Mouse (Mus musculus): ENCODE data around the gene Olfr64.

Gene Olfr64

GRCm38 (mm10) chr7:103894385-103894784 lies at the start of gene Olfr64:
Olfr64 (minus strand) TSS chr7:103894485.
- no peak for DNase-seq (ENCODE audit: low spot score in 2 of 2)

- peak; percentile 3 to 4 for DNase-seq (ENCODE audit: low spot score in 2 of 2)
Measured at GRCm38 (mm10) chr7:103942730-103943129, 48.4 kb upstream of the Olfr64 start.

- no peak for DNase-seq (ENCODE audit: low spot score in 2 of 2)
Measured at GRCm38 (mm10) chr7:103934264-103934663, 40.0 kb upstream of the Olfr64 start, which contains the start of gene Olfr632. Olfr632 (plus strand) TSS chr7:103934347.

GRCm38 (mm10) chr7:103928525-103928924 lies 34.2 kb upstream of the Olfr64 start, which contains the start of gene Olfr631:
Olfr631 (plus strand) TSS chr7:103928825.
- DNase-seq (ENCODE audit: low spot score in 2 of 2) = no peak

- no peak for DNase-seq (ENCODE audit: low spot score in 2 of 2)
Measured at GRCm38 (mm10) chr7:103915338-103915737, 21.1 kb upstream of the Olfr64 start.

- no peak for DNase-seq (ENCODE audit: low spot score in 2 of 2)
Measured at GRCm38 (mm10) chr7:103912969-103913511, 18.8 kb upstream of the Olfr64 start.

GRCm38 (mm10) chr7:103910047-103910446 lies 15.8 kb upstream of the Olfr64 start:
- no peak for DNase-seq (ENCODE audit: low spot score in 2 of 2)

- no peak for DNase-seq (ENCODE audit: low spot score in 2 of 2)
Measured at GRCm38 (mm10) chr7:103903187-103903586, 8.9 kb upstream of the Olfr64 start, which contains the start of gene Olfr65. Olfr65 (plus strand) TSS chr7:103903487.

GRCm38 (mm10) chr7:103886152-103886551 lies 8.1 kb downstream of the Olfr64 start, which contains the start of gene Olfr66:
Olfr66 (minus strand) TSS chr7:103886252.
- no peak for DNase-seq (ENCODE audit: low spot score in 2 of 2)

GRCm38 (mm10) chr7:103877093-103877492 lies 17.2 kb downstream of the Olfr64 start:
- DNase-seq (ENCODE audit: low spot score in 2 of 2) = no peak

- DNase-seq (ENCODE audit: low spot score in 2 of 2) = no peak
Measured at GRCm38 (mm10) chr7:103874451-103874850, 19.8 kb downstream of the Olfr64 start.

- peak; percentile 1 to 7 for DNase-seq (ENCODE audit: low spot score in 2 of 2)
Measured at GRCm38 (mm10) chr7:103873064-103873463, 21.2 kb downstream of the Olfr64 start.

GRCm38 (mm10) chr7:103870667-103871066 lies 23.6 kb downstream of the Olfr64 start:
- DNase-seq (ENCODE audit: low spot score in 2 of 2) = no peak

- DNase-seq (ENCODE audit: low spot score in 2 of 2) = no peak
Measured at GRCm38 (mm10) chr7:103865716-103866115, 28.6 kb downstream of the Olfr64 start.

- DNase-seq (ENCODE audit: low spot score in 2 of 2) = no peak
Measured at GRCm38 (mm10) chr7:103861531-103861930, 32.8 kb downstream of the Olfr64 start.

- DNase-seq (ENCODE audit: low spot score in 2 of 2) = peak in 1 of 2 experiments; percentile 3
Measured at GRCm38 (mm10) chr7:103860855-103861254, 33.4 kb downstream of the Olfr64 start.

- no peak for DNase-seq (ENCODE audit: low spot score in 2 of 2)
Measured at GRCm38 (mm10) chr7:103859076-103859475, 35.2 kb downstream of the Olfr64 start.

- DNase-seq (ENCODE audit: low spot score in 2 of 2) = no peak
Measured at GRCm38 (mm10) chr7:103854669-103855068, 39.6 kb downstream of the Olfr64 start.

GRCm38 (mm10) chr7:103853090-103853489 lies 41.2 kb downstream of the Olfr64 start, which contains the start of gene Hbb-y:
Hbb-y (minus strand) TSS chr7:103853216.
- DNase-seq (ENCODE audit: low spot score in 2 of 2) = no peak

- no peak for DNase-seq (ENCODE audit: low spot score in 2 of 2)
Measured at GRCm38 (mm10) chr7:103844525-103845325, 49.6 kb downstream of the Olfr64 start.

- DNase-seq (ENCODE audit: low spot score in 2 of 2) = no peak
Measured at GRCm38 (mm10) chr7:103843034-103843433, 51.3 kb downstream of the Olfr64 start, which contains the start of gene Hbb-bh1. Hbb-bh1 (minus strand) TSS chr7:103843164.

GRCm38 (mm10) chr7:103840268-103840667 lies 54.0 kb downstream of the Olfr64 start, which contains the start of gene Hbb-bh2:
Hbb-bh2 (minus strand) TSS chr7:103840520.
- DNase-seq (ENCODE audit: low spot score in 2 of 2) = no peak
